Mouse (Mus musculus) neural tube, embryonic 13.5 days (tissue): ENCODE measurements around the gene Pias1. TPM values are rescaled to one million over a fixed set of nuclear protein-coding genes. Genes with fewer than 3 reads are reported as not detected.
"Not testable (repeated sequence)": the region's sequence is repeated elsewhere in the genome, so short reads cannot be mapped to it uniquely, and the experiment has no call there.

ENCODE experiments used
- ATAC-seq: fragments of 200-750 bp; cut with Nextera tagmentation; 2 replicates; pipeline ENCODE4 v1.8.0; 2017; ENCODE audit warnings: low read depth, mild to moderate bottlenecking, moderate TSS enrichment, moderate library complexity
- H3K27ac ChIP-seq: fragments of 300-500 bp; sonication (generic); replicated peaks from 2 replicates; pipeline ENCODE4 v1.5.1; 2015; ENCODE audit warnings: moderate library complexity, mild to moderate bottlenecking, inconsistent platforms
- H3K27me3 ChIP-seq: fragments of 300-500 bp; sonication (generic); 2 replicates; pipeline ENCODE4 v1.6.1; 2015; ENCODE audit warnings: mild to moderate bottlenecking, inconsistent platforms
- H3K36me3 ChIP-seq: fragments of 300-500 bp; sonication (generic); 2 replicates; pipeline ENCODE4 v1.6.1; 2015; ENCODE audit warnings: mild to moderate bottlenecking, inconsistent platforms
- H3K4me1 ChIP-seq: fragments of 300-500 bp; sonication (generic); replicated peaks from 2 replicates; pipeline ENCODE4 v1.6.1; 2015; ENCODE audit warnings: inconsistent platforms
- H3K4me2 ChIP-seq: fragments of 300-500 bp; sonication (generic); 2 replicates; pipeline ENCODE4 v1.6.1; 2015; ENCODE audit warnings: inconsistent platforms, mild to moderate bottlenecking, moderate library complexity
- H3K4me3 ChIP-seq: fragments of 300-500 bp; sonication (generic); 2 replicates; pipeline ENCODE4 v1.5.1; 2015; ENCODE audit warnings: mild to moderate bottlenecking, inconsistent platforms
- H3K9ac ChIP-seq: fragments of 300-500 bp; sonication (generic); 2 replicates; pipeline ENCODE4 v1.6.1; 2015; ENCODE audit warnings: moderate library complexity, mild to moderate bottlenecking, inconsistent platforms
- H3K9me3 ChIP-seq: fragments of 300-500 bp; sonication (generic); 2 replicates; pipeline ENCODE4 v1.6.1; 2016; ENCODE audit warnings: inconsistent platforms
- WGBS: fragments of 180-500 bp; shearing (Covaris S2); methylation state at CpG from one replicate; pipeline ENCODE4 v1.1.7; 2015; 5-methylcytosine and 5-hydroxymethylcytosine counted together
- polyA plus RNA-seq: library from polyadenylated mRNA; unstranded; fragments of >200 nt; fragmentation: Nextera tagmentation; extraction: Ambion mirVana; gene quantifications from 2 replicates; pipeline ENCODE4 v1.2.1, GENCODE M21; 2015

The Pias1 gene
- polyA plus RNA-seq, 1 experiment from 2014 or later, result 59.3 TPM

GRCm38 (mm10) chr9:62876966-62877616, 110.6 kb downstream of the Pias1 start:
- no peak for ATAC-seq
- no peak overlapping the region for H3K9ac ChIP-seq
- WGBS, result 82% methylated on average over 7 of the region's 7 CpGs

GRCm38 (mm10) chr9:62870728-62871127, 117.0 kb downstream of the Pias1 start:
- H3K9me3 ChIP-seq, result no peaks in the 10 kb centered on the region
- ATAC-seq, result no peak
- no peak overlapping the region for H3K9ac ChIP-seq
- H3K36me3 ChIP-seq, result no peaks in the 10 kb centered on the region
- H3K27ac ChIP-seq, result no peak overlapping the region
- H3K4me1 ChIP-seq, result no peaks in the 10 kb centered on the region
- no peak overlapping the region for H3K4me2 ChIP-seq
- no peaks in the 10 kb centered on the region for H3K27me3 ChIP-seq
- no peak overlapping the region for H3K4me3 ChIP-seq

More at GRCm38 (mm10) chr9:62876966-62877616, 110.6 kb downstream of the Pias1 start:
- Histone ChIP-seq H3K9me3 (no peaks in the 10 kb centered on the region), H3K27ac (no peak overlapping the region), H3K36me3 (peaks cover 16% of the 10 kb centered on the region), H3K27me3 (no peaks in the 10 kb centered on the region), H3K4me1 (no peaks in the 10 kb centered on the region), H3K4me2 (no peak overlapping the region), H3K4me3 (no peak overlapping the region)

DNA sequence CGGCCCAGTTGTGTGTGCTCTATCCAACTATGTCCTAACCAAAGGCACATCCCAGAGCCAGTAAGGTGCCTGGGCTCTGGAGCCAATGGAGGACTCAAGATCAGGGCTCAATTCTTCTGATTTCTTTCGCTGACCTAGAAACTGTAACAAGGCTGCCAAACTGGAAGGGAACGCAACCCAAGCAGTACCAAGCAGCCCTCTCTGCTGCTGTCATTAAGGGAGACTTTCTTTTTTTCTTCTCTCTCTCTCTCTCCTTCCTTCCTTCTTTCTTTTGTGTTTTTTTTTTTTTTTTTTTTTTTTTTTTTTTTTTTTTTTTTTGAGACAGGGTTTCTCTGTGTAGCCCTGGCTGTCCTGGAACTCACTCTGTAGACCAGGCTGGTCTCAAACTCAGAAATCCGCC, 118.5 kb downstream of the Pias1 start:
- ATAC-seq, H3K4me3 ChIP-seq, H3K27ac ChIP-seq, H3K36me3 ChIP-seq, H3K9me3 ChIP-seq, H3K4me1 ChIP-seq, H3K27me3 ChIP-seq, H3K4me2 ChIP-seq, H3K9ac ChIP-seq: not testable (repeated sequence)
- 99% methylated on average over 4 of the region's 4 CpGs for WGBS

- Histone ChIP-seq H3K9me3 (no peaks in the 10 kb centered on the region), H3K4me1 (peaks cover 25% of the 10 kb centered on the region), H3K4me2 (no peak overlapping the region), H3K36me3 (no peaks in the 10 kb centered on the region), H3K27ac (no peak overlapping the region), H3K27me3 (no peaks in the 10 kb centered on the region), H3K4me3 (no peak overlapping the region), H3K9ac (no peak overlapping the region)
- ATAC-seq, result no peak
- 87% methylated on average over 4 of the region's 4 CpGs for WGBS
These were observed 126.9 kb downstream of the Pias1 start for GRCm38 (mm10) chr9:62860866-62861265.

DNA sequence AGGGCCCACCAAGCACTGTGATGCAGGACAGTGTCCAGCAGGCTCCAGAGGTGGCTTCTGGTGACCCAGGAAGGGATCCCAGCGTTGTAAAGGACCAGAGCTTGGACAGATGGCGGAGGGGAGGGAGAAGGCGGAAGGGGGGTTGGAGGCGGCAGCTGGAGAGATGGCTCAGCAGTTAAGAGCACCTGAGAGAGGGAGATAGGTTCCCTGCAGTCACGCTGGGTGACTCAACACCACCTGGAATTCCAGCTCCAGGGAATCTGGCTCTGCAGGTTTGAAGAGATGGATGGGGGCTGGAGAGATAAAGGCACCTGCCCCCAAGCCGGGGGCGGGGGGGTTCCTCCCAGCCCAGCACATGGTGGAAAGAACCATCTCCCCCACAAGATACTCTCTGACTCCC, 127.6 kb downstream of the Pias1 start:
- 70% methylated on average over 7 of the region's 7 CpGs for WGBS
- ATAC-seq, H3K27ac ChIP-seq, H3K36me3 ChIP-seq, H3K27me3 ChIP-seq, H3K4me2 ChIP-seq, H3K9me3 ChIP-seq, H3K4me3 ChIP-seq, H3K9ac ChIP-seq: not testable (repeated sequence)
- H3K4me1 ChIP-seq, result peaks cover 25% of the 10 kb centered on the region

GRCm38 (mm10) chr9:62858266-62859019, 129.3 kb downstream of the Pias1 start:
- peak overlapping the region; percentile 70 for H3K27ac ChIP-seq
- no peak overlapping the region for H3K4me3 ChIP-seq
- no peak overlapping the region for H3K9ac ChIP-seq
- H3K36me3 ChIP-seq, result no peaks in the 10 kb centered on the region
- 32% methylated on average over 8 of the region's 8 CpGs for WGBS
- H3K27me3 ChIP-seq, result no peaks in the 10 kb centered on the region
- peaks cover 30% of the 10 kb centered on the region for H3K4me1 ChIP-seq
- no peaks in the 10 kb centered on the region for H3K9me3 ChIP-seq
- ATAC-seq, result peak; percentile 64
- H3K4me2 ChIP-seq, result peak overlapping the region; percentile 30

DNA sequence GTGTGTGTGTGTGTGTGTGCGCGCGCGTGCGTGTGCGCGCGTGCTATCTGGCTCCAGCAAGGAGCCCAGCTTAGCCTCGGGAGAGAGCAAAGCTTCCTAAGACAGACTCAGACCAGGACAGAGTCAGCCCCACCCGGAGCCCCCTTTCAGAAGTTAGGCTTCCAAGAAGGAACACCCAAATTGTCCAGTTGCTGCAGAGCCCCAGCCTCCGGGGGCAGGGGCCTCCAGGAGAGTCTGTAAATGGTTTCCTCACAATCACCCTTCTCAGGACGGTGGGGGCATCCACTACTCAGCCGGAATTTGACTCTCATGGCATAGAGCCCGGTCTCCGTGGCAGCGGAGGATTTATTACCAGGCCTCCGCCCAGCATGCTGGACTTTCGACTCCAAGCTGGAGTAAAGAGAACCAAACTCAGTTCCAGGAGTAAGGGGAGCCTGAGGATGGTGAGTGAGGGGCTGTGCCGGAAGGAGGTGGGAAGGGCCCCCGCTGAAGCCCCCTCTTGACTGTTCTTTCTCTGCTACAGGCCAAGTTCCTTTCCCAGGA, 129.9 kb downstream of the Pias1 start, which contains the start of gene Calml4:
Calml4 (plus strand) TSS at position 362 of the 543 bp plus-strand sequence.
- Histone ChIP-seq H3K4me1 (peaks cover 30% of the 10 kb centered on the region), H3K4me2 (peak within 1 kb of the TSS; percentile 30), H3K9ac (no peak within 1 kb of the TSS), H3K27ac (peak within 1 kb of the TSS; percentile 70), H3K27me3 (no peaks in the 10 kb centered on the region), H3K4me3 (no peak within 1 kb of the TSS), H3K36me3 (no peaks in the 10 kb centered on the region), H3K9me3 (no peaks in the 10 kb centered on the region)
- WGBS, result 36% methylated on average over 20 of the region's 20 CpGs
- peak; percentile 69 for ATAC-seq

- H3K27ac ChIP-seq, result peak overlapping the region; percentile 70
- H3K4me1 ChIP-seq, result peaks cover 30% of the 10 kb centered on the region
- H3K4me3 ChIP-seq, result no peak overlapping the region
- ATAC-seq, result no peak
- H3K36me3 ChIP-seq, result no peaks in the 10 kb centered on the region
- H3K9me3 ChIP-seq, result no peaks in the 10 kb centered on the region
- no peak overlapping the region for H3K4me2 ChIP-seq
- no peak overlapping the region for H3K9ac ChIP-seq
- WGBS, result 79% methylated on average over 9 of the region's 9 CpGs
- no peaks in the 10 kb centered on the region for H3K27me3 ChIP-seq
These were observed 130.5 kb downstream of the Pias1 start for GRCm38 (mm10) chr9:62857216-62857615.

- Histone ChIP-seq H3K9me3 (no peaks in the 10 kb centered on the region), H3K4me3 (no peak overlapping the region), H3K27ac (no peak overlapping the region), H3K27me3 (no peaks in the 10 kb centered on the region), H3K9ac (no peak overlapping the region), H3K4me2 (no peak overlapping the region), H3K36me3 (0 out of 2 replicates have a peak, but pooled peaks cover 2% of the 10 kb centered on the region), H3K4me1 (peaks cover 38% of the 10 kb centered on the region)
- no peak for ATAC-seq
- 63% methylated on average over 4 of the region's 4 CpGs for WGBS
These were observed 133.2 kb downstream of the Pias1 start for GRCm38 (mm10) chr9:62854483-62854882.

GRCm38 (mm10) chr9:62851571-62851970, 136.2 kb downstream of the Pias1 start:
- Histone ChIP-seq H3K9ac (no peak overlapping the region), H3K4me2 (no peak overlapping the region), H3K9me3 (no peaks in the 10 kb centered on the region), H3K4me3 (no peak overlapping the region), H3K4me1 (peaks cover 25% of the 10 kb centered on the region), H3K36me3 (0 out of 2 replicates have a peak, but pooled peaks cover 2% of the 10 kb centered on the region), H3K27me3 (no peaks in the 10 kb centered on the region), H3K27ac (no peak overlapping the region)
- ATAC-seq, result no peak
- 68% methylated on average over 2 of the region's 2 CpGs for WGBS

DNA sequence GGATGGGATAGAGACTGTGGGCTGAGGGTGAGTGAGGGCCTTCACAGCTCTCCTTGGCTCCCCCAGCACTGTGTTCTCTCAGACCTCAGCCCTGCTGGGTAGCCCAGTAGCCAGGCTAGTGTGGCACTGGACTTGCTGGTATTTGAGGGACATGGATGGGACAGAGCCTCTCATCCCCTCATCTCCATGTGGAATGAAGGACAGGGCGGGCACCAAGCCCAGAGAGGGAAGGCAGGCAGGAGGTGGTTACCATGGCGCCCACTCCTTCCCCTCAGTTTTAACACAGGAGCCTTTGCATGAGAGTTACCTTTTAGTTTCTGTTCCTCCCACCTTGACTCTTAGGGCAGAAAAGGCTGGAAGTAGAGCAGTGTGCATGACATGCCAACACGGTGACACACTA, 139.1 kb downstream of the Pias1 start:
- H3K9ac ChIP-seq, result no peak overlapping the region
- 85% methylated on average over 3 of the region's 3 CpGs for WGBS

GRCm38 (mm10) chr9:62847694-62848093, 140.0 kb downstream of the Pias1 start:
- peaks cover 20% of the 10 kb centered on the region for H3K4me1 ChIP-seq
- H3K4me3 ChIP-seq, result no peak overlapping the region
- H3K9ac ChIP-seq, result no peak overlapping the region
- H3K27ac ChIP-seq, result no peak overlapping the region
- 0 out of 2 replicates have a peak, but pooled peaks cover 2% of the 10 kb centered on the region for H3K36me3 ChIP-seq
- no peaks in the 10 kb centered on the region for H3K27me3 ChIP-seq
- no peaks in the 10 kb centered on the region for H3K9me3 ChIP-seq
- 8% methylated on average over 3 of the region's 3 CpGs for WGBS
- ATAC-seq, result peak; percentile 56
- no peak overlapping the region for H3K4me2 ChIP-seq

More for the DNA sequence above, 139.1 kb downstream of the Pias1 start:
- Histone ChIP-seq H3K36me3 (0 out of 2 replicates have a peak, but pooled peaks cover 2% of the 10 kb centered on the region), H3K4me3 (no peak overlapping the region), H3K4me1 (peaks cover 20% of the 10 kb centered on the region), H3K4me2 (no peak overlapping the region), H3K27me3 (no peaks in the 10 kb centered on the region), H3K9me3 (no peaks in the 10 kb centered on the region), H3K27ac (no peak overlapping the region)
- no peak for ATAC-seq
